Mouse (Mus musculus) heart, postnatal 0 days (tissue): Measurements from ENCODE around the gene Dpp4.

Experiments
- CTCF ChIP-seq: IDR thresholded peaks from 2 replicates; pipeline ENCODE4 v1.5.1; 2016; ENCODE audit warnings: antibody characterized with exemption, control low read depth, low read depth
- EP300 ChIP-seq: IDR thresholded peaks from 2 replicates; pipeline ENCODE4 v1.6.1; 2016; ENCODE audit warnings: antibody characterized with exemption, low read depth

- TF ChIP-seq EP300 (no peak), CTCF (no peak)
Measured at GRCm38 (mm10) chr2:62449692-62450346, 37.8 kb upstream of the Dpp4 start.
